Mouse (Mus musculus): ENCODE data around the gene Rhno1. TPM values are rescaled to one million over a fixed set of nuclear protein-coding genes. Genes with fewer than 3 reads are reported as not detected.
A peak's percentile ranks its signal among the peaks of the same experiment; 100 is the strongest.

The Rhno1 gene
- polyA plus RNA-seq, 1 experiment from 2014 or later: 124 TPM

- Histone ChIP-seq H3K36me3 (ENCODE audit: control insufficient read depth, insufficient read depth) (no peaks in the 10 kb centered on the region), H3K9me3 (ENCODE audit: control insufficient read depth, low read length) (no peaks in the 10 kb centered on the region), H3K27ac (ENCODE audit: low read length) (no peak overlapping the region), H3K4me1 (replicated peaks; ENCODE audit: control insufficient read depth, insufficient read depth, low read length) (peaks cover 11% of the 10 kb centered on the region), H3K4me3 (replicated peaks; ENCODE audit: low read length) (no peak overlapping the region), H3K4me2 (ENCODE audit: low read length) (no peak overlapping the region), H3K27me3 (replicated peaks; ENCODE audit: control insufficient read depth, insufficient read depth, low read length) (no peaks in the 10 kb centered on the region), H3K9ac (replicated peaks; ENCODE audit: low read depth, low read length) (no peak overlapping the region)
- no peak for ATAC-seq
- 96% methylated on average over 5 of the region's 5 CpGs for WGBS
These were observed 3.8 kb upstream of the Rhno1 start for GRCm38 (mm10) chr6:128366466-128366865.

GRCm38 (mm10) chr6:128364721-128365120 is 2.0 kb upstream of the Rhno1 start:
- Histone ChIP-seq H3K4me1 (replicated peaks; ENCODE audit: control insufficient read depth, insufficient read depth, low read length) (peaks cover 20% of the 10 kb centered on the region), H3K9me3 (ENCODE audit: control insufficient read depth, low read length) (no peaks in the 10 kb centered on the region), H3K4me2 (ENCODE audit: low read length) (no peak overlapping the region), H3K9ac (replicated peaks; ENCODE audit: low read depth, low read length) (no peak overlapping the region), H3K27me3 (replicated peaks; ENCODE audit: control insufficient read depth, insufficient read depth, low read length) (no peaks in the 10 kb centered on the region), H3K4me3 (replicated peaks; ENCODE audit: low read length) (no peak overlapping the region), H3K36me3 (ENCODE audit: control insufficient read depth, insufficient read depth) (no peaks in the 10 kb centered on the region), H3K27ac (ENCODE audit: low read length) (no peak overlapping the region)
- WGBS: 79% methylated on average over 6 of the region's 6 CpGs
- ATAC-seq: no peak

GRCm38 (mm10) chr6:128363007-128363825 is 505 bp upstream of the Rhno1 start:
- H3K9ac ChIP-seq (replicated peaks; ENCODE audit: low read depth, low read length): peak overlapping the region; percentile 92
- peak overlapping the region; percentile 90 for H3K27ac ChIP-seq (ENCODE audit: low read length)
- H3K27me3 ChIP-seq (replicated peaks; ENCODE audit: control insufficient read depth, insufficient read depth, low read length): no peaks in the 10 kb centered on the region
- H3K36me3 ChIP-seq (ENCODE audit: control insufficient read depth, insufficient read depth): no peaks in the 10 kb centered on the region
- 1% methylated on average over 42 of the region's 46 CpGs for WGBS
- peak overlapping the region; percentile 87 for H3K4me2 ChIP-seq (ENCODE audit: low read length)
- no peaks in the 10 kb centered on the region for H3K9me3 ChIP-seq (ENCODE audit: control insufficient read depth, low read length)
- peak; percentile 1; the same call in 1 of the 2 replicates for ATAC-seq
- H3K4me3 ChIP-seq (replicated peaks; ENCODE audit: low read length): peak overlapping the region; percentile 94
- H3K4me1 ChIP-seq (replicated peaks; ENCODE audit: control insufficient read depth, insufficient read depth, low read length): peaks cover 24% of the 10 kb centered on the region

GRCm38 (mm10) chr6:128361901-128362300 is 810 bp downstream of the Rhno1 start:
- H3K36me3 ChIP-seq (ENCODE audit: control insufficient read depth, insufficient read depth): no peaks in the 10 kb centered on the region
- peaks cover 24% of the 10 kb centered on the region for H3K4me1 ChIP-seq (replicated peaks; ENCODE audit: control insufficient read depth, insufficient read depth, low read length)
- no peak for ATAC-seq
- no peaks in the 10 kb centered on the region for H3K27me3 ChIP-seq (replicated peaks; ENCODE audit: control insufficient read depth, insufficient read depth, low read length)
- H3K9me3 ChIP-seq (ENCODE audit: control insufficient read depth, low read length): no peaks in the 10 kb centered on the region
- H3K4me2 ChIP-seq (ENCODE audit: low read length): peak overlapping the region; percentile 87
- H3K9ac ChIP-seq (replicated peaks; ENCODE audit: low read depth, low read length): peak overlapping the region; percentile 92
- H3K4me3 ChIP-seq (replicated peaks; ENCODE audit: low read length): peak overlapping the region; percentile 94
- WGBS: 10% methylated on average over 9 of the region's 9 CpGs
- peak overlapping the region; percentile 90 for H3K27ac ChIP-seq (ENCODE audit: low read length)

- H3K4me3 ChIP-seq (replicated peaks; ENCODE audit: low read length): no peak overlapping the region
- no peaks in the 10 kb centered on the region for H3K36me3 ChIP-seq (ENCODE audit: control insufficient read depth, insufficient read depth)
- H3K4me2 ChIP-seq (ENCODE audit: low read length): no peak overlapping the region
- 6% methylated on average over 2 of the region's 2 CpGs for WGBS
- peaks cover 37% of the 10 kb centered on the region for H3K4me1 ChIP-seq (replicated peaks; ENCODE audit: control insufficient read depth, insufficient read depth, low read length)
- no peaks in the 10 kb centered on the region for H3K27me3 ChIP-seq (replicated peaks; ENCODE audit: control insufficient read depth, insufficient read depth, low read length)
- H3K9ac ChIP-seq (replicated peaks; ENCODE audit: low read depth, low read length): no peak overlapping the region
- no peak for ATAC-seq
- no peaks in the 10 kb centered on the region for H3K9me3 ChIP-seq (ENCODE audit: control insufficient read depth, low read length)
- no peak overlapping the region for H3K27ac ChIP-seq (ENCODE audit: low read length)
These were observed 3.7 kb downstream of the Rhno1 start for GRCm38 (mm10) chr6:128358999-128359398.

- Histone ChIP-seq H3K4me2 (ENCODE audit: low read length) (peak within 1 kb of the TSS; percentile 63), H3K27me3 (replicated peaks; ENCODE audit: control insufficient read depth, insufficient read depth, low read length) (no peaks in the 10 kb centered on the region), H3K36me3 (ENCODE audit: control insufficient read depth, insufficient read depth) (no peaks in the 10 kb centered on the region), H3K9ac (replicated peaks; ENCODE audit: low read depth, low read length) (peak within 1 kb of the TSS; percentile 84), H3K4me3 (replicated peaks; ENCODE audit: low read length) (peak within 1 kb of the TSS; percentile 59), H3K27ac (ENCODE audit: low read length) (peak within 1 kb of the TSS; percentile 88), H3K4me1 (replicated peaks; ENCODE audit: control insufficient read depth, insufficient read depth, low read length) (peaks cover 29% of the 10 kb centered on the region), H3K9me3 (ENCODE audit: control insufficient read depth, low read length) (no peaks in the 10 kb centered on the region)
- under 1% methylated on average over 42 of the region's 42 CpGs for WGBS
- ATAC-seq: peak; percentile 98
These were observed 6.8 kb downstream of the Rhno1 start, which contains the start of gene Tulp3 for GRCm38 (mm10) chr6:128355726-128356416. Gene Tulp3, minus strand, starts transcription at chr6:128355851.

- Histone ChIP-seq H3K4me2 (ENCODE audit: low read length) (peak overlapping the region; percentile 63), H3K4me1 (replicated peaks; ENCODE audit: control insufficient read depth, insufficient read depth, low read length) (peaks cover 26% of the 10 kb centered on the region), H3K4me3 (replicated peaks; ENCODE audit: low read length) (peak overlapping the region; percentile 59), H3K9ac (replicated peaks; ENCODE audit: low read depth, low read length) (peak overlapping the region; percentile 84), H3K27ac (ENCODE audit: low read length) (peak overlapping the region; percentile 88), H3K27me3 (replicated peaks; ENCODE audit: control insufficient read depth, insufficient read depth, low read length) (no peaks in the 10 kb centered on the region), H3K36me3 (ENCODE audit: control insufficient read depth, insufficient read depth) (no peaks in the 10 kb centered on the region), H3K9me3 (ENCODE audit: control insufficient read depth, low read length) (no peaks in the 10 kb centered on the region)
- WGBS: under 1% methylated on average over 28 of the region's 28 CpGs
- peak; percentile 74 for ATAC-seq
These were observed 7.5 kb downstream of the Rhno1 start for GRCm38 (mm10) chr6:128355201-128355681.

GRCm38 (mm10) chr6:128354140-128354539 is 8.6 kb downstream of the Rhno1 start:
- no peaks in the 10 kb centered on the region for H3K27me3 ChIP-seq (replicated peaks; ENCODE audit: control insufficient read depth, insufficient read depth, low read length)
- no peak overlapping the region for H3K9ac ChIP-seq (replicated peaks; ENCODE audit: low read depth, low read length)
- no peaks in the 10 kb centered on the region for H3K36me3 ChIP-seq (ENCODE audit: control insufficient read depth, insufficient read depth)
- no peak for ATAC-seq
- 32% methylated on average over 3 of the region's 3 CpGs for WGBS
- H3K4me1 ChIP-seq (replicated peaks; ENCODE audit: control insufficient read depth, insufficient read depth, low read length): peaks cover 25% of the 10 kb centered on the region
- peak overlapping the region; percentile 63 for H3K4me2 ChIP-seq (ENCODE audit: low read length)
- no peaks in the 10 kb centered on the region for H3K9me3 ChIP-seq (ENCODE audit: control insufficient read depth, low read length)
- H3K27ac ChIP-seq (ENCODE audit: low read length): no peak overlapping the region
- no peak overlapping the region for H3K4me3 ChIP-seq (replicated peaks; ENCODE audit: low read length)

GRCm38 (mm10) chr6:128349711-128350110 is 13.0 kb downstream of the Rhno1 start:
- 43% methylated on average over 7 of the region's 7 CpGs for WGBS
- no peak overlapping the region for H3K27ac ChIP-seq (ENCODE audit: low read length)

More at GRCm38 (mm10) chr6:128349711-128350110, 13.0 kb downstream of the Rhno1 start:
- H3K4me2 ChIP-seq (ENCODE audit: low read length): no peak overlapping the region
- H3K4me3 ChIP-seq (replicated peaks; ENCODE audit: low read length): no peak overlapping the region
- no peaks in the 10 kb centered on the region for H3K27me3 ChIP-seq (replicated peaks; ENCODE audit: control insufficient read depth, insufficient read depth, low read length)
- no peak for ATAC-seq
- H3K4me1 ChIP-seq (replicated peaks; ENCODE audit: control insufficient read depth, insufficient read depth, low read length): peaks cover 14% of the 10 kb centered on the region
- H3K9ac ChIP-seq (replicated peaks; ENCODE audit: low read depth, low read length): no peak overlapping the region
- no peaks in the 10 kb centered on the region for H3K36me3 ChIP-seq (ENCODE audit: control insufficient read depth, insufficient read depth)
- H3K9me3 ChIP-seq (ENCODE audit: control insufficient read depth, low read length): no peaks in the 10 kb centered on the region
